Mouse (Mus musculus) cortical plate, adult 2 months (tissue): ENCODE data around the gene Cdh22.

Source experiments
- CTCF ChIP-seq: fragments of 200-500 bp; IDR thresholded peaks from 2 replicates; pipeline ENCODE4 v1.5.1; 2011; ENCODE audit warnings: mild to moderate bottlenecking, control low read depth, low read length; ENCODE audit not compliant: insufficient read depth; ENCODE audit errors: extremely low read depth
- POLR2A ChIP-seq: fragments of 200-500 bp; IDR thresholded peaks from 2 replicates; pipeline ENCODE4 v1.6.1; 2011; ENCODE audit warnings: mild to moderate bottlenecking, low read length, control low read depth; ENCODE audit not compliant: insufficient read depth; ENCODE audit errors: extremely low read depth

- no peak for TF ChIP-seq CTCF
- no peak for TF ChIP-seq POLR2A
Measured at GRCm38 (mm10) chr2:165197546-165197945, 37.1 kb downstream of the Cdh22 start.
